Mouse (Mus musculus) cerebellum, adult 8-10 months (tissue): ENCODE results near the gene Bspry.
"Not testable (repeated sequence)": the region's sequence is repeated elsewhere in the genome, so short reads cannot be mapped to it uniquely, and the experiment has no call there.

Experiments used
- DNase-seq: peaks from one replicate; pipeline ENCODE4 v3.0.0; 2022

The Bspry gene

GRCm38 (mm10) chr4:62479937-62480708 is at the start of gene Bspry:
TSS of gene Bspry (plus strand) at chr4:62480053.
- DNase-seq, result peak; percentile 36

GRCm38 (mm10) chr4:62430678-62431077 is 49.2 kb upstream of the Bspry start:
- DNase-seq, result no peak

GRCm38 (mm10) chr4:62431522-62431921 is 48.3 kb upstream of the Bspry start:
- no peak for DNase-seq

- no peak for DNase-seq
Observed at GRCm38 (mm10) chr4:62433939-62434870, 45.6 kb upstream of the Bspry start.

GRCm38 (mm10) chr4:62435081-62435480 is 44.8 kb upstream of the Bspry start, which contains the start of gene Rnf183:
TSS of gene Rnf183 (minus strand) at chr4:62435252.
- no peak for DNase-seq

GRCm38 (mm10) chr4:62437256-62437778 is 42.5 kb upstream of the Bspry start:
- DNase-seq, result no peak

GRCm38 (mm10) chr4:62437871-62438270 is 42.0 kb upstream of the Bspry start:
- DNase-seq, result no peak

- DNase-seq, result no peak
Observed at GRCm38 (mm10) chr4:62439793-62440192, 40.1 kb upstream of the Bspry start.

- DNase-seq, result peak; percentile 76
Observed at GRCm38 (mm10) chr4:62440544-62440943, 39.3 kb upstream of the Bspry start.

GRCm38 (mm10) chr4:62440986-62441385 is 38.9 kb upstream of the Bspry start:
- DNase-seq, result no peak

- peak; percentile 33 for DNase-seq
Observed at GRCm38 (mm10) chr4:62454995-62455394, 24.9 kb upstream of the Bspry start.

- DNase-seq, result no peak
Observed at GRCm38 (mm10) chr4:62459081-62459480, 20.8 kb upstream of the Bspry start.

GRCm38 (mm10) chr4:62460348-62460747 is 19.5 kb upstream of the Bspry start:
- no peak for DNase-seq

GRCm38 (mm10) chr4:62463124-62463523 is 16.7 kb upstream of the Bspry start:
- DNase-seq, result no peak

- no peak for DNase-seq
Observed at GRCm38 (mm10) chr4:62468158-62468557, 11.7 kb upstream of the Bspry start.

- peak; percentile 81 for DNase-seq
Observed at GRCm38 (mm10) chr4:62470598-62471051, 9.2 kb upstream of the Bspry start, which contains the start of gene Wdr31. TSS of gene Wdr31 (minus strand) at chr4:62470896.

GRCm38 (mm10) chr4:62472071-62472470 is 7.8 kb upstream of the Bspry start:
- no peak for DNase-seq

- DNase-seq, result no peak
Observed at GRCm38 (mm10) chr4:62475131-62475530, 4.7 kb upstream of the Bspry start.

- no peak for DNase-seq
Observed at GRCm38 (mm10) chr4:62475793-62476192, 4.1 kb upstream of the Bspry start.

- DNase-seq, result no peak
Observed at GRCm38 (mm10) chr4:62477542-62478244, 2.2 kb upstream of the Bspry start.

- not testable (repeated sequence) for DNase-seq
Observed at GRCm38 (mm10) chr4:62479593-62479936, 288 bp upstream of the Bspry start.

GRCm38 (mm10) chr4:62480709-62481605 is 1.1 kb downstream of the Bspry start:
- DNase-seq, result no peak
